Mouse (Mus musculus) adrenal gland, postnatal 10 days (tissue): ENCODE results near the gene 4930524J08Rik. TPM values are rescaled to one million over a fixed set of nuclear protein-coding genes. Genes with fewer than 3 reads are reported as not detected.

Source experiments
- DNase-seq: peaks from one replicate; pipeline ENCODE4 v3.0.0; 2021; ENCODE audit warnings: mixed read lengths
- total RNA-seq, 2 experiments: library from RNA; stranded (reverse); gene quantifications; 2 replicates each; pipeline ENCODE4 v1.2.3; 2021

The 4930524J08Rik gene
- total RNA-seq, 2 experiments from 2014 or later = 2.6 to 4.1 TPM

DNA sequence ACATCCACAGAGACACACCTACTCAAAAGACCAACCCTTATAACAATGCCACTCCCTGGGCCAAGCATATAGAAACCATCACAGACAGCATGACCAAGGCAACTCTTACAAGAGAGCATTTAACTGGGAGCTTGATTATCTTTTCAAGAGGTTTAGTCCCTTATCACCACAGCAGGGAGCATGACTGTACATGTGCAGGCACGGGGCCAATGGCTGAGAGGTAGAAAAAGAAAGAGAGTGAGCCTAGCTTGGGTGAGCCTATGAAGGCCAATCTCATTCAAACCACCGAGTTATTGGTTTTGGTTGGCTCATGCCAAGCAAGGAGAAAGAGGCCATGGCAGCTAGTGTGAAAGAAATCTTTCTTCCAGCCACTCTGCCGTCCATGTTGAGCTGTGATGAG lies 26.6 kb downstream of the 4930524J08Rik start:
- peak; percentile 10 for DNase-seq

- DNase-seq = no peak
Measured at GRCm38 (mm10) chr5:100005896-100006295, 27.0 kb downstream of the 4930524J08Rik start.

DNA sequence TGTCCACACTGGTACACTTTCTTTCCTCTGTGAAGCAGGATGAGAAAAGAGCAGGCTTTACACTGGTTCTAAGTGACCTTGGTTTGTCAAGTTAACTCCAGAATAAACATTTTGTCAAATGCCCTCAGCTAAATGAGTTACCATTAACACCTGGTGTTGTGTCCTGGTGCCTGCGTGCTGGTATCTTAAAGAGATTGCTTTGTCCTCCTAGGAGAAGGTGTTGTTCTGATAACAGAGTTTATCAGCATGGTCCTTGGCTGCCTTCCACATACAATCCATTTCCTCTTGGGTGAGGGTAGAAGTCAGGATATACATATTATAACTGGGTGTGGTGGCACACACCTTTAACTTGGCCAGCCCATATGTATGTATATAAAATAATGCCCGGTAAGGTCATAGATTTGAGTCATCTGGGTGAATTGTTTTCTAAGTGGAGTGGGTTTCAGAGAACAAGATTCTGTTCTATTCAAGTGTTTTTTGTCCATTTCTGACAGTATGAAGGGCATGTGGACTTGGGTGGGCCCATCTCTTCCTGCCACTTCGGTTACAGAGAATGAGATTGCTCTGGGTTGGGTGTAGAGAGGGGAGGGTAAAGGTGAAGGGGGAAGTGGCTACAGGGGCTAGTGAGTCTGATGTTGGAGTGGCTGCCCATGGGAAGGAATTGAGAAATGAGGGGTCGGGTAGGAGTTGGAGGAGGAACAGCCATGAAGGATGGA lies 27.6 kb downstream of the 4930524J08Rik start:
- DNase-seq = no peak

GRCm38 (mm10) chr5:100007040-100007375 lies 28.1 kb downstream of the 4930524J08Rik start:
- DNase-seq = no peak

- DNase-seq = no peak
Measured at GRCm38 (mm10) chr5:100008485-100008884, 29.6 kb downstream of the 4930524J08Rik start.

GRCm38 (mm10) chr5:100012599-100012998 lies 33.7 kb downstream of the 4930524J08Rik start:
- no peak for DNase-seq

- DNase-seq = no peak
Measured at GRCm38 (mm10) chr5:100020089-100020488, 41.2 kb downstream of the 4930524J08Rik start.

- no peak for DNase-seq
Measured at GRCm38 (mm10) chr5:100024403-100024802, 45.5 kb downstream of the 4930524J08Rik start.

DNA sequence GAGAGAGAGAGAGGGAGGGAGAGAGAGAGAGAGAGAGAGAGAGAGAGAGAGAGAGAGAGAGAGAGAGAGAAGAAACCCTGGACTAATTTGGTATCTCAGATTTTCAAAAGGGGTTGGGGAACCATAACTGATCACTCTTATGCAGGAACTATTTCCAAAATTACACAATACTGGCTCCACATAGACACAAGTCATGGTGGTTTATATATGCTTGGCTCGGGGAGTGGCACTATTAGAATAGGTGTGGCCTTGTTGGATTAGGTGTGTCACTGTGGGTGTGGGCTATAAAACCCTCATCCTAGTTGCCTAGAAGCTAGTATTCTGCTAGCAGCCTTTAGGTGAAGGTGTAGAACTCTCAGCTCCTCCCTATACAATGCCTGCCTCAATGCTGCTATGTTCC lies 46.0 kb downstream of the 4930524J08Rik start:
- DNase-seq = no peak

Other genes starting within 250 kb of the 4930524J08Rik start
- gene Rasgef1b, start 250.0 kb upstream of the 4930524J08Rik start, total RNA-seq = 10 to 100 TPM in 1 of 2 experiments, 1 to 10 TPM in 1; 9.3 to 13.7 TPM
- gene Vamp9, start 72.8 kb upstream of the 4930524J08Rik start, total RNA-seq = under 1 TPM; 0.69 to 0.79 TPM
- gene Hnrnpd, start 123 bp upstream of the 4930524J08Rik start, total RNA-seq = 100 to 1,000 TPM; 170 to 220 TPM
- gene Hnrnpdl, start 60.6 kb downstream of the 4930524J08Rik start, total RNA-seq = 100 to 1,000 TPM in 1 of 2 experiments, 10 to 100 TPM in 1; 96.1 to 145 TPM
- 10 to 100 TPM; 23.2 to 29.4 TPM for gene Enoph1, start 60.9 kb downstream of the 4930524J08Rik start, total RNA-seq
- gene Tmem150c, start 180.7 kb downstream of the 4930524J08Rik start, total RNA-seq = 10 to 100 TPM; 12.9 to 18.4 TPM